Mouse (Mus musculus): Measurements from ENCODE around the gene Anxa2. TPM values are rescaled to one million over a fixed set of nuclear protein-coding genes. Genes with fewer than 3 reads are reported as not detected.

Gene Anxa2
- total and polyA plus RNA-seq, 3 experiments = 0.13 to 0.26 TPM; not detected in 1

DNA sequence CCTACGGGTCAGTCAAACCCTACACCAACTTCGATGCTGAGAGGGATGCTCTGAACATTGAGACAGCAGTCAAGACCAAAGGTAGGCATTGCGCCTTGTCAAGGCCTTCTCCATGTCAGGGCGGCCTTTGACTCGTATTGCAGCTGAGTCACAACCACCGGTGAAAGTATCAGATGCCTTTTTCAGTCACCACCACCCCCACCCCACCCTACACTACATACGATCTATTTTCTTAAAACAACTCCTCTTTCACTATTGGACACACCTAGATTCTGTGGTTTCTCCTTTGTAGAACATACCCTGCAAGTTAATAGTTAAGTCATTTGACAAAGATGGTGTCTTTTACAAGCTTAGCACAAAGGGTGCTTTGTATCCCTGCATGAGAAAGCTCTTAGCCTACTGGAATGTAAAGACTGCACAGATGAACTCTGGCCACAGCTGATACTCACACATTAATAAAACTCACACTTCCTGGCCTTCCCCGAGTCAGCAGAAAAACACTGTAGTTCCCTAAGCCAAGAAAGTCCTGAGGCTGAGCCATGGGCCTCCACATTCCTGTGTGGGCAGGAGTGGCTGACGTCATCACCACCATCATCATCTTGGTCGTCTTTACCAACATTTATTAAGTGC is 14.0 kb downstream of the Anxa2 start:
- H3K36me3 ChIP-seq (replicated peaks in 1 of 2; ENCODE audit: control insufficient read depth in 1 of 2, insufficient read depth in 1 of 2, low read length in 1 of 2) = no peaks in the 10 kb centered on the region
- DNase-seq (ENCODE audit: extremely low read depth) = no peak
- TF ChIP-seq UBTF (IDR thresholded peaks at IDR 0.05; ENCODE audit: low read depth, low read length) = no peak
- TF ChIP-seq MYC (IDR thresholded peaks at IDR 0.05; ENCODE audit: low read depth, low read length) = no peak
- TF ChIP-seq RCOR1 (conservative IDR thresholded peaks at IDR 0.05; ENCODE audit: low read depth, low read length) = no peak
- no peak for TF ChIP-seq RAD21 (IDR thresholded peaks at IDR 0.05; ENCODE audit: low read depth, low read length)
- TF ChIP-seq MAX (IDR thresholded peaks at IDR 0.05; ENCODE audit: low read length) = no peak
- no peak for TF ChIP-seq KAT2A (IDR thresholded peaks at IDR 0.05; ENCODE audit: insufficient replicate concordance, low read length)
- TF ChIP-seq ZNF384 (IDR thresholded peaks at IDR 0.05; ENCODE audit: low read depth, low read length) = no peak
- no peak for TF ChIP-seq EP300 (IDR thresholded peaks at IDR 0.05; ENCODE audit: low read length)
- no peak overlapping the region for H3K4me3 ChIP-seq (replicated peaks in 1 of 3; ENCODE audit: low read depth in 2 of 3, low read length in 2 of 3, poor library complexity in 1 of 3)
- no peak overlapping the region for H3K4me2 ChIP-seq (ENCODE audit: insufficient read depth, low read depth, poor library complexity, severe bottlenecking)
- no peak overlapping the region for H3K9ac ChIP-seq (ENCODE audit: insufficient read depth, low read depth)
- in situ Hi-C loops (cut with MboI; ENCODE audit: low pct_ligation_motif_present, low pct_unique_long_range_greater_than_20kb, low sequenced_read_pairs) (no loop called here), dilution Hi-C loops (cut with MboI; ENCODE audit: extremely low pct_ligation_motif_present, extremely low pct_unique_long_range_greater_than_20kb, low sequenced_read_pairs) (no loop called here)
- H3K79me2 ChIP-seq (replicated peaks; ENCODE audit: control insufficient read depth, extremely low read depth, insufficient read depth, poor library complexity, severe bottlenecking) = no peaks in the 10 kb centered on the region
- no peaks in the 10 kb centered on the region for H3K27me3 ChIP-seq (replicated peaks)
- H3K27ac ChIP-seq (ENCODE audit: insufficient read depth, low read depth) = no peak overlapping the region
- H3K4me1 ChIP-seq (ENCODE audit: control insufficient read depth in 1 of 2, insufficient read depth in 2 of 2) = peaks cover 10 to 23% of the 10 kb centered on the region in 2 experiments
- no peaks in the 10 kb centered on the region for H3K9me3 ChIP-seq (replicated peaks; ENCODE audit: low read length)

DNA sequence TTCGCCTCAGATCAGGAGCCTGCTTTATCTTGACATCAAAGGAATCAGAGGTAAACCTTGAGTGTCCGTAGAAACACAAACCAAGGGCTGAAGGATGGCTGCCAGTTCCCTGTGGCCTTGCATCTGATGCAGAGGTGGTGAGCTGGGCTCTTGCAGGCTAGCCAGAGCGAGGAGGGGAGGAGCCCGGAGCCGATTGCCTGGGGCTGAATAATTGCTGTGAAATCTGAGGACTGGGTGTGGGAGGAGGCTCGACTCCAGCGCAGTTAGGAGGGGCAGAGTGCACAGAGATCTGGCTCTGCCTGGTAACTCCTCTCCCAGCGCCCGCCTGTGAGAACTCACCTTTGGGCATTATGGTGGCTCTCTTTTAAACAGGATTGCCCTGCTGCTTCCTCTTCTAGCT is 15.6 kb downstream of the Anxa2 start:
- Histone ChIP-seq H3K4me1 (ENCODE audit: control insufficient read depth in 1 of 2, insufficient read depth in 2 of 2) (peaks cover 10 to 23% of the 10 kb centered on the region in 2 experiments), H3K4me2 (ENCODE audit: insufficient read depth, low read depth, poor library complexity, severe bottlenecking) (no peak overlapping the region), H3K27ac (ENCODE audit: insufficient read depth, low read depth) (no peak overlapping the region), H3K9me3 (replicated peaks; ENCODE audit: low read length) (no peaks in the 10 kb centered on the region), H3K36me3 (replicated peaks in 1 of 2; ENCODE audit: control insufficient read depth in 1 of 2, insufficient read depth in 1 of 2, low read length in 1 of 2) (no peaks in the 10 kb centered on the region), H3K4me3 (replicated peaks in 1 of 3; ENCODE audit: low read depth in 2 of 3, low read length in 2 of 3, poor library complexity in 1 of 3) (no peak overlapping the region), H3K27me3 (replicated peaks) (no peaks in the 10 kb centered on the region), H3K9ac (ENCODE audit: insufficient read depth, low read depth) (no peak overlapping the region), H3K79me2 (replicated peaks; ENCODE audit: control insufficient read depth, extremely low read depth, insufficient read depth, poor library complexity, severe bottlenecking) (no peaks in the 10 kb centered on the region)
- TF ChIP-seq CHD1 (IDR thresholded peaks at IDR 0.05; ENCODE audit: low read depth, low read length) = no peak
- TF ChIP-seq MYC (IDR thresholded peaks at IDR 0.05; ENCODE audit: low read depth, low read length) = no peak
- no peak for TF ChIP-seq NELFE (IDR thresholded peaks at IDR 0.05; ENCODE audit: low read depth, low read length)
- no peak for TF ChIP-seq KAT2A (IDR thresholded peaks at IDR 0.05; ENCODE audit: insufficient replicate concordance, low read length)
- TF ChIP-seq MAX (IDR thresholded peaks at IDR 0.05; ENCODE audit: low read length) = no peak
- TF ChIP-seq JUND (conservative IDR thresholded peaks at IDR 0.05; ENCODE audit: low read depth, low read length) = no peak
- no peak for TF ChIP-seq SMC3 (IDR thresholded peaks at IDR 0.05; ENCODE audit: low read depth, low read length)
- TF ChIP-seq NRF1 (IDR thresholded peaks at IDR 0.05; ENCODE audit: low read depth, low read length) = no peak
- DNase-seq (ENCODE audit: extremely low read depth) = no peak
- dilution Hi-C loops (cut with MboI; ENCODE audit: extremely low pct_ligation_motif_present, extremely low pct_unique_long_range_greater_than_20kb, low sequenced_read_pairs) (no loop called here), in situ Hi-C loops (cut with MboI; ENCODE audit: low pct_ligation_motif_present, low pct_unique_long_range_greater_than_20kb, low sequenced_read_pairs) (no loop called here)

DNA sequence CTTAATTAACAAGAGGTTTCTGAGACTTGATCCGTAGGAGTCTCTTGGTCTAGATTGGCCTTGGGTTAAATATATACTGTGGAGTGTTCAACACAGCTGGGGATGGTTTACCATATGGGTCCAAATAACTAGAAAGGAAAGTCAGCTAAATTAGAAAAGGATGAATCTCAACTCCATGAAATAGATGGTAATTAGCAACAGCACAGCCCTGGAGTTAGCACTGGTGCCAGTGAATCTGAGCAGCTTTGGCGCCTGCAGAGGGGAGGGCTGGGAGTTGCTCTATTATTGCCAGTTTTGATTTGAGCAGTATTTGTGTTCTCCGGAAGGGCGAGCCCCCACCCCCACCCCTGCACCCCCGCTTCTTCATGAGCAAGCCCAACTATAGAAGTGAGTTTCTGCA is 16.9 kb downstream of the Anxa2 start:
- no peak overlapping the region for H3K4me2 ChIP-seq (ENCODE audit: insufficient read depth, low read depth, poor library complexity, severe bottlenecking)
- dilution Hi-C loops (cut with MboI; ENCODE audit: extremely low pct_ligation_motif_present, extremely low pct_unique_long_range_greater_than_20kb, low sequenced_read_pairs) (no loop called here), in situ Hi-C loops (cut with MboI; ENCODE audit: low pct_ligation_motif_present, low pct_unique_long_range_greater_than_20kb, low sequenced_read_pairs) (no loop called here)
- no peaks in the 10 kb centered on the region for H3K9me3 ChIP-seq (replicated peaks; ENCODE audit: low read length)
- H3K27me3 ChIP-seq (replicated peaks) = no peaks in the 10 kb centered on the region
- H3K4me3 ChIP-seq (replicated peaks in 1 of 3; ENCODE audit: low read depth in 2 of 3, low read length in 2 of 3, poor library complexity in 1 of 3) = no peak overlapping the region
- no peak overlapping the region for H3K9ac ChIP-seq (ENCODE audit: insufficient read depth, low read depth)
- no peak for DNase-seq (ENCODE audit: extremely low read depth)
- no peaks in the 10 kb centered on the region for H3K36me3 ChIP-seq (replicated peaks in 1 of 2; ENCODE audit: control insufficient read depth in 1 of 2, insufficient read depth in 1 of 2, low read length in 1 of 2)
- TF ChIP-seq CHD2 (IDR thresholded peaks at IDR 0.05; ENCODE audit: low read length) (no peak), ETS1 (conservative IDR thresholded peaks at IDR 0.05; ENCODE audit: low read depth, low read length) (no peak)
- H3K4me1 ChIP-seq (ENCODE audit: control insufficient read depth in 1 of 2, insufficient read depth in 2 of 2) = peaks cover 10 to 23% of the 10 kb centered on the region in 2 experiments
- H3K79me2 ChIP-seq (replicated peaks; ENCODE audit: control insufficient read depth, extremely low read depth, insufficient read depth, poor library complexity, severe bottlenecking) = no peaks in the 10 kb centered on the region
- no peak overlapping the region for H3K27ac ChIP-seq (ENCODE audit: insufficient read depth, low read depth)

All from CH12.LX (cell line).